Mouse (Mus musculus) testis, adult 2 months (tissue): ENCODE results near the gene Prss41.

Source experiments
- CTCF ChIP-seq: fragments of 200-500 bp; IDR thresholded peaks from 2 replicates; pipeline ENCODE4 v1.5.1; 2012; ENCODE audit warnings: low read depth, mild to moderate bottlenecking, inconsistent platforms, low read length, moderate library complexity; ENCODE audit not compliant: control insufficient read depth, insufficient read depth, insufficient replicate concordance
- POLR2A ChIP-seq: fragments of 200-500 bp; IDR thresholded peaks from 2 replicates; pipeline ENCODE4 v1.6.1; 2012; ENCODE audit warnings: low read depth, mild to moderate bottlenecking, inconsistent platforms, low read length, moderate library complexity; ENCODE audit not compliant: control insufficient read depth

DNA sequence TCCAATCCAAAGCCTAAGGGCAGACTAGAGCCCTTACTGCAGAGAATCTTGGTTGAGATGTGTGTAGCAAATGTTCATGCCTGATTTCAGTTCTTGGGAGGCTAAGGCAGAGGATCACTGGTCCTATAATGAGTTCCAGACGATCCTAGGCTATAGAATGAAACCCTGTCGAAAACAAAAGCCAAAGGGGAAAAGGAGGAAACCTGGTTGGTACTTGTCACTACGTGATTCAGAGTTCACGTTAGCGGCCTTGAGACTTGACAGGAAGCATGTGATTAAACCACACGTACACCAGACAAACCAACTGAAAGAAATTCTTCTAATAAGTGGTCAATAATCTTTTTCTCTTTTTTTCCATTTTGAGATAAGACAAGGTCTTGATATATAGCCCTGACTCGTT is 46.7 kb downstream of the Prss41 start:
- TF ChIP-seq POLR2A: no peak
- TF ChIP-seq CTCF: no peak
